Mouse (Mus musculus) thymus, postnatal 25 days (tissue): ENCODE measurements around the gene Sox30.

Source experiments
- DNase-seq: peaks from one replicate; pipeline ENCODE4 v3.0.0; 2022

Sox30 gene

DNA sequence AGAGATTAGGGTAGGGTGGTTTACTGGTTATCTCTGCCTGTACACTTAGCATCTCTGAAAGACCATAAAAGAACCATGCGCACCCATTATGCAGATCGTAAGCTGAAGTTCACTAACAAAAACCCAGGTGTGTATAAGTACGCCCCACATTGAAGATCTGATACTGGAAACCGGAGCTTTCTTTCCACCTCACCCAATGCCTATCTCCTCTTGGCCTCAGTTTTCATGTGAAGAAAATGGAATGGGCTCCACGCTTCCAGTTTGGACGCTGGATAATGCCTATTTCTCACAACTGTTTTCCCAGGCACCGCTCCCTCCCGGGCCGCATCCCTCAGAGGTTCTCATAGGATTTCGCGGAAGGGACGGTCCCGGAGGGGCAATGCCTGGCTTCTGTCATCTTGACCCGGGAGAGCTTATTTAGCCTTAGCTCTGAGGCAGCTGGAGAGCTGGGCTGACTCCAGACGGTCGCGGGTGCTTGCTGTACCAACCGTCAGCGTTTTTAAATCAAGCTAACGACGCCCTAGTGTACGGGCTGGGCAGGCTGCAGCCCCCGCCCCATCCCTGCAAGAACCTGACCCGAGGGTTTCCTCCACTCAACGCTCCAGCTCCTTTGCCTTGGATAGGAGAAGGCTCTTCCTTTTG, 76.8 kb downstream of the Sox30 start:
- no peak for DNase-seq

DNA sequence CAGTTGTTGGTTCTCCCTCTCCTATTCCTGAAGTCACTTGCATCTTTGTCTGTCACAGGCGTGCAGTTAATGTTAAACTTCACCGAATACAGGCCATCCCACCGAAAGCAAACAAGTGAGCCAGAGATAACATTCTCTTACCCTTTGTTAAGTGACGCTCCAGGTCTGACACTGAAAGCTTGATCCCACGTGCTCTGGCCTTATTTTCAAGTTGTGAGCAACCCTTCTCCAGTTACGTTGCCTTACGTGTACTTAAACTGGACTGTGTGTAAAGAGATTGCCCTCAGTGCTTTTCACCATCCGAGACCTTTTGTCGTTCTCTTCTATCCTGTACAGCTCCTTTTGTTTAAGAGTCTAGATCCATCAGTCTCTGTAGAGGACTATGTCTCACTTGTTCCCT, 77.9 kb downstream of the Sox30 start:
- DNase-seq: no peak

DNA sequence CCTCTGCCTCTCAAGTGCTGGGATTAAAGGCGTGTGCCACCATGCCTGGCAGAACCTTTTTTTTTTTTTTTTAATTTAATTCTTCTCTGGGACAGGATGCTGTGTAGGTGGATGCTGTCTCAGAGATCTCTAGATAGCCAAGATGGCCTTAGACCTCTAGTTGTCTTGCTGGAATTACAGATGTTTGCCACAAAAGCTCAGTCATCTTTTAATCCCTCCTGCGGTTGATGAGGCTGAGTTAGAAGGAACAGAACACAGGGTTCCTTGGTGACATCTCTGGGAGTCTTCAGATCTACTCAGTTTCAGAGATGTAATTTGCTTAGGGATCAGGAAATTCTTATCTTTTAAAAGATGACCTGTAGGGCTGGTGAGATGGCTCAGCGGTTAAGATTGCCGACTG, 78.8 kb downstream of the Sox30 start:
- DNase-seq: no peak

DNA sequence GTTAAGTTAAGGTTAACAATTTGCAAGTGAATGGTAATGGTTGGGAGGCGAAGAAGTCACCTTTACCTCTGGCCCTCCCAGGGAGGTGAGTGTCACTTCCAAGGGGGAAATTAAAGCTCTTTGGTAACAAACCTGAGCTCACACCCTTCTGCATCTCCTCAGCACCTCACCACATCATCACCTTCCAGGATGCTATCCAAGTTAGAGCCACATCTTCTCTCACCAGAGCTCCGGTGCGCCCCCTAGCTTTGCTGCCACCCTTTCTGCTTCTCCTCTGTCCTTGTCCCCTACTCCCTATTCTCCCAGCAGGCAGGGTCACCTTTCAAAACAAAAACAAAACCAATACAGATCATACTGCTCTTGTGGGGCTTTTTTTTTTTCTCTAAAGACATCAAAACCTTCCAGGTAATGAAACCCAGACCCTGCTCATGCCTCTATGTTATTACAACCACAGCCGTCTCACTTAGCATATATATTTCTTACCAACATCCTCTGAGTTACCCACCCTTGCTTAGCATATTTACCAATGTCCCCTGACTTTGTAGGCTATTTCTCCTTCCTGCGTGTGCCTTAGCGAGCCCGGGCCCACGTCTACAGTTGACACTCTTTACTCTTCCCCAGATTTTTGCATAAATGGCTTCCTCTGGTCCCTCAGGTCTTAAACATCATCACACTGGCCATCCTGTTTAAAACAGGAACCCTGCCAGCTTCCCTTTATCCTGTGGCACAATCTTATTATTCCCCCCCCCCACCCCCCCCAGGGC, 80.0 kb downstream of the Sox30 start:
- DNase-seq: no peak

DNA sequence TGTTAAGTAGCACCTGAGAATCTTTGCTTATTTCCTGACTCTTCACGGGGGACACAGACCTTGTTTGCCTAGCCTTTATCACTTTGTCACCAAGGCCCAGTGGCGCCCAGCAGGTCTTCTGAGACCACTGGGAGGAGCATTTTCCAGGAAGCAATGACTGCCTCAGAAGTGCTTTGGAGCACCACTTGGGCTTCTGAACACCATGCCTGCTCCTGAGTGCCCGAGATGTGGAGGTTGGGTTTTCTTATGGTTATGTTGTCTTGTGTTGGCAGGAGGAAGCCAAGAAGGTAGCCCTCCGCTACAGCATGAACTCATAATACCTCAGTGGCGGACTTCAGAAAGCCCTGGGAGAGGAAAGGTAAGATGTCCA, 80.5 kb downstream of the Sox30 start:
- DNase-seq: no peak

DNA sequence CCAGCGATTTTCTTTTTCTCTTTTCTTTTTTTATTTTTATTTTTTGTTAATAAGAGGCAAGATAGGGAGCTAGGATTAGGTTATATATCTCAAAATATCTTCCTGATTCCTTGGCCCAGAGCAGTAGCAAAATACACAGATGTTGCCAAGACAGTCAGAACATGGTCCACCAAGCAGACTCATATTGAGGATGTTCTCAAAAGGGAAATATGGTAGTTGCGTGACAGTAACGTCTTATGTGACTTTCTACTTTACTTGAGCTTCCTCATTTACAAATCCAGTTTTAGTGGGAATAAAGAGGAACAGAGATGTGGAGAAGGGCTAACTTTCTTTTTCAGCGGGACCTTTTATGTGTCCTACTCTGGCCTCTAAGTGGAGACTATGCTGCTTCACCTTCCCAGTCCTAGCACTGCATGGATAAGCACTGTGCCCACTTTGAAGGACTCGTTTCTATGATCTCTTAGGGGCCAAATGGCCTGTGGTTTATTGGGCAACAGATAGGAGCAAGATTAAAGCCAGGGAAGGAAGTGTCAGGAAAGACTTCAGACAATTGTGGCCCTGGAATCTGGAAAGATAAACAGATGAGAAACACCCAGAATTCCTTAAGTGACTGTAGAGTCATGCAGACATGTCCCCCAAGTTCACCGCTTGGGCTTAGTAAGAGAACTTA, 81.8 kb downstream of the Sox30 start:
- DNase-seq: no peak

DNA sequence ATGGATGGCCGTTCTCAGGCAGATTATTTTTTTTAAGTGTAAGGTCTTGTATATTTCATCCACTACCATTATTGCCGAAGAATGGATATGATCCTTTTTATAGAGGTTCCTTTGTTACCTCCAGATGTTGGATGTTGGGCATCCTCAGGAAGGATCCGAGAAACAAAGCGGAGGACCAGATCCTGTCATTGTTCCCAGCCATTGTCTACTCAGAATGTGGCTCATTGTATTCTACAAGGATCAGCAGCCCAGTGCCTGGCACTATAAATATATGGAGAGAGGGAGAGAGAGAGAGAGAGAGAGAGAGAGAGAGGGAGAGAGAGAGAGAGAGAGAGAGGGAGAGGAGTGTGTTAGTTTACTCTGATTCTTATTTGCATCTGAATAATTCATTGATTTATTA, 82.5 kb downstream of the Sox30 start:
- DNase-seq: no peak

DNA sequence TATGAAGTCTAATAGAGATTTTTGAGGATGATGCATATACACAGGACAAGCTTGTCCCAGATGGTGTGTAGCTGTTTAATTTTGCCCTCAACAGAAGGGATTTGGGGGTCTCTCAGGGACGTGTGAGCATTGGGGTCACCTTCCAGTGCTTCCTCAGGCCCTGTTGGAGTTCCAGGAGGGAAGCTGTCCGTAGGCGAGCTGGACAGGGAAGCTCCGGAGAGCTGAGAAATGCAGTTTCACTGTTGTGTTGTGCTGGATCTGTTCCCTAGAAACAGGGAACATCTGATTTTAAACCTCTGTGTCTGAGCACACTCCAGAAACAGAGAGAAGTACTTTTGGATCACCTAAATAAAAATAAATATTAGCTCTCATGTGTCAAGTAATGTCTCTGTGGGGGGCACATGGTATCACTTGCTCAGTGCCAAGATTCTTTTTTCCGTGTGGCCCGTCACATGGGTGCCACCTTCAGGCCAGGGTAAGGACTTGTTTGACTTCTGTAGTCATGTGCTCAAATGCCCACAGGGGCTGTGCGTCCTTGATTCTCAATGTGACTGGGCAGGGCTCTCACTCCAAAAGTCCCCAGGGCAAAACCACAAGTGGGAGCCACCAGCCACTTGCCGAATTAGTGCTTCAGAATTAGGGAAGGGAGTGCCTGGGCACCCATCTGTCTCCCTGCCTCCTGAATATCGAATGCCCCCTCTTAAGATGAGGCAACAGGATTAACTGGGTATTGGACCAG, 83.1 kb downstream of the Sox30 start:
- no peak for DNase-seq

DNA sequence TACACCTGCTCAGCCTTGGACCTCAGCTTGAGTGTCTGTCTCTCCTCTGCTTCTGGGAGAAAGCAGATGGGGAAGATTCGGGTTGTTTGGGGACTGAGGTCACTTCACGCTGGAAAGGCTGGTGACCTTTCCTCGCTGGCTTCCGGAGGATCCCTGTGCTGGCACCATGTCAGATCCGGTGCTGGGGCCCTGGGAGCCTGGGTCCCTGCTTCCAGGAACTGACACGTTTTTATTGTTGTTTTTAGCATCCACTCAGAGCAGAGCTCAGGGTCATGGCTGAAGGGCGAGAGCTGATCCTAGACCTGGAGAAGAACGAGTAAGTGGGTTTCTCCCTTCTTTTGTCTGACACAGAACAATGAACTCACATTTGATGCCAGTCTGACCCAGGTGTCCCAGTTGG, 84.7 kb downstream of the Sox30 start:
- DNase-seq: no peak

DNA sequence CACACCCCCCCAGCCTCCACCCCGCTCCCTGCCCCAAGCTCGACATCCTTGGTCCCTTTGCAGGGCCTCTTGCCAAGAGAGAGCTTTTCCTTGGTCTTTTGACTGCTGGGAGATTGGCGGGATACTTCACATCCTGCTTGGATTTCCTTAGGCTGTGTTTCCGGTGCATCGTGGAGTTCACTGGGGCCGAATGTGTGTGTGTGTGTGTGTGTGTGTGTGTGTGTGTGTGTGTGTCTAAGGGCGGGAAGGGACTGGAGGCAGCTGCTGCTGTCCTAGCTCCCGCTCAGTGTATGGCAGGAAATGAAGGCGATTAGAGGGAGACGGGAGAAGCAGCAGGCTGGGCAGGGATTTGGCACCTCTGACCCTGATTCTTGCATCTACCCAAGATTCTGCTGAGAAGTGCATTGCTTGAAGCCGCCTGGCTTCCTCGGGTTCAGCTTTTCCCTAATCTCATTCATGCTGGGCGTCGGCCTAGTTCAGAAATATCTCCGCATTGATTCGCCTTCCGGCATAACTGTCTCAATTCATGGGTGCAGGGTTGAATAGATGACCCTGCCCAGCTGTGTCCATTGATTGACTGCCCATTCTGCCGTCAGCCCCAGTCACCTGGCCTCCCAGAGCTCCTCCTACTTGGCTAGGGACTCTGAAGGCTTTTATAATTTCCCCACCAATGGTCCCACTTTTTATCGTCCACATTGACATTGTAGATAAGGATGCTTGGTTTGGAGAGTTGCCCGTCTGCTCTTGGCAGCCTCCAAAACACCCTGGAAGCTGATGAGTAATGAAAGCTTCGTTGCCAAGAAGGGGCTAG, 85.3 kb downstream of the Sox30 start:
- DNase-seq: no peak
